Mouse (Mus musculus) spleen, embryonic (tissue): ENCODE measurements around the gene Plekhg3.

ENCODE experiments used
- CTCF ChIA-PET: fragments of 350-600 bp; sonication (Branson Sonifier 250); formaldehyde crosslinking; loops from one replicate; lab custom pipeline; 2022; lab: Charles Lee

Plekhg3 gene

GRCm38 (mm10) chr12:76530580-76531139 lies at the start of gene Plekhg3:
TSS of gene Plekhg3 (plus strand) at chr12:76530891.
- CTCF ChIA-PET = no interaction called here

GRCm38 (mm10) chr12:76482446-76482845 lies 48.2 kb upstream of the Plekhg3 start:
- CTCF ChIA-PET = no interaction called here

- CTCF ChIA-PET = no interaction called here
Measured at GRCm38 (mm10) chr12:76482948-76483347, 47.7 kb upstream of the Plekhg3 start.

- CTCF ChIA-PET = no interaction called here
Measured at GRCm38 (mm10) chr12:76484881-76485280, 45.8 kb upstream of the Plekhg3 start.

GRCm38 (mm10) chr12:76485381-76485780 lies 45.3 kb upstream of the Plekhg3 start:
- CTCF ChIA-PET = interaction anchor here (1.1 kb wide), 1 partner anchor 17 kb away, joined by 3 read pairs; no protein-coding TSS in a partner anchor

GRCm38 (mm10) chr12:76486943-76487342 lies 43.7 kb upstream of the Plekhg3 start:
- CTCF ChIA-PET = no interaction called here

GRCm38 (mm10) chr12:76490798-76491197 lies 39.9 kb upstream of the Plekhg3 start:
- CTCF ChIA-PET = no interaction called here

GRCm38 (mm10) chr12:76493462-76493861 lies 37.2 kb upstream of the Plekhg3 start:
- CTCF ChIA-PET = no interaction called here

GRCm38 (mm10) chr12:76495381-76495780 lies 35.3 kb upstream of the Plekhg3 start:
- CTCF ChIA-PET = interaction anchor here (0.7 kb wide), 1 partner anchor 88 kb away, joined by 3 read pairs; no protein-coding TSS in a partner anchor

GRCm38 (mm10) chr12:76496324-76496723 lies 34.4 kb upstream of the Plekhg3 start:
- CTCF ChIA-PET = interaction anchor here (0.6 to 1.1 kb wide), 4 partner anchors 75 to 284 kb away, joined by 3 to 4 read pairs (median 4); no protein-coding TSS in a partner anchor

GRCm38 (mm10) chr12:76499276-76499675 lies 31.4 kb upstream of the Plekhg3 start:
- CTCF ChIA-PET = interaction anchor here (0.7 kb wide), 1 partner anchor 49 kb away, joined by 5 read pairs; no protein-coding TSS in a partner anchor

- CTCF ChIA-PET = no interaction called here
Measured at GRCm38 (mm10) chr12:76500055-76500454, 30.6 kb upstream of the Plekhg3 start.

GRCm38 (mm10) chr12:76500896-76501295 lies 29.8 kb upstream of the Plekhg3 start:
- CTCF ChIA-PET = no interaction called here

- CTCF ChIA-PET = interaction anchor here (0.6 to 0.7 kb wide), 2 partner anchors 15 to 65 kb away, joined by 4 to 12 read pairs; no protein-coding TSS in a partner anchor
Measured at GRCm38 (mm10) chr12:76502981-76503380, 27.7 kb upstream of the Plekhg3 start.

GRCm38 (mm10) chr12:76506522-76506921 lies 24.2 kb upstream of the Plekhg3 start:
- CTCF ChIA-PET = no interaction called here

GRCm38 (mm10) chr12:76507791-76508190 lies 22.9 kb upstream of the Plekhg3 start:
- CTCF ChIA-PET = no interaction called here

- CTCF ChIA-PET = no interaction called here
Measured at GRCm38 (mm10) chr12:76508909-76509440, 21.7 kb upstream of the Plekhg3 start.

- CTCF ChIA-PET = interaction anchor here (0.6 kb wide), 1 partner anchor 20 kb away, joined by 3 read pairs; no protein-coding TSS in a partner anchor
Measured at GRCm38 (mm10) chr12:76512731-76513130, 18.0 kb upstream of the Plekhg3 start.

GRCm38 (mm10) chr12:76514842-76515241 lies 15.8 kb upstream of the Plekhg3 start:
- CTCF ChIA-PET = no interaction called here

- CTCF ChIA-PET = interaction anchor here (0.7 kb wide), 1 partner anchor 15 kb away, joined by 12 read pairs; no protein-coding TSS in a partner anchor
Measured at GRCm38 (mm10) chr12:76518000-76518399, 12.7 kb upstream of the Plekhg3 start.

- CTCF ChIA-PET = interaction anchor here (0.6 kb wide), 1 partner anchor 188 kb away, joined by 4 read pairs; no protein-coding TSS in a partner anchor
Measured at GRCm38 (mm10) chr12:76518909-76519842, 11.5 kb upstream of the Plekhg3 start.

GRCm38 (mm10) chr12:76523654-76524053 lies 7.0 kb upstream of the Plekhg3 start:
- CTCF ChIA-PET = no interaction called here
